Mouse (Mus musculus) liver, embryonic 14.5 days (tissue): Measurements from ENCODE around the gene Zdhhc18. TPM values are rescaled to one million over a fixed set of nuclear protein-coding genes. Genes with fewer than 3 reads are reported as not detected.

Source experiments
- ATAC-seq: fragments of 200-750 bp; cut with Nextera tagmentation; 2 replicates; pipeline ENCODE4 v1.8.0; 2017; ENCODE audit warnings: moderate number of reproducible peaks, mild to moderate bottlenecking, moderate library complexity; ENCODE audit not compliant: insufficient read depth
- DNase-seq, 3 experiments: peaks; one replicate each; pipeline ENCODE4 v3.0.0-alpha.2; 2012 to 2013; ENCODE audit warnings: low read depth in 3 of 3, low spot score in 3 of 3
- H3K27ac ChIP-seq: fragments of 300-500 bp; sonication (generic); 2 replicates; pipeline ENCODE4 v1.5.1; 2014; ENCODE audit warnings: moderate library complexity, mild to moderate bottlenecking, control low read depth, inconsistent platforms
- H3K27me3 ChIP-seq: fragments of 300-500 bp; sonication (generic); 2 replicates; pipeline ENCODE4 v1.6.1; 2014; ENCODE audit warnings: mild to moderate bottlenecking, low read length, moderate library complexity; ENCODE audit not compliant: control insufficient read depth, insufficient read depth
- H3K36me3 ChIP-seq: fragments of 300-500 bp; sonication (generic); replicated peaks from 2 replicates; pipeline ENCODE4 v1.6.1; 2014; ENCODE audit warnings: low read depth; ENCODE audit not compliant: control insufficient read depth, insufficient read depth
- H3K4me1 ChIP-seq, 2 experiments: fragments of 200-500 bp in 1 of 2; fragments of 300-500 bp in 1 of 2; sonication (generic) in 1 of 2; replicated peaks; 2 replicates each; pipeline ENCODE4 v1.6.1; 2012 to 2014; ENCODE audit warnings: antibody characterized with exemption in 1 of 2, inconsistent platforms in 1 of 2, low read length in 1 of 2; ENCODE audit not compliant: control insufficient read depth in 2 of 2, insufficient read depth in 2 of 2
- H3K4me2 ChIP-seq: fragments of 300-500 bp; sonication (generic); 2 replicates; pipeline ENCODE4 v1.6.1; 2014; ENCODE audit warnings: low read depth, mild to moderate bottlenecking, control low read depth, moderate library complexity
- H3K4me3 ChIP-seq, 2 experiments: fragments of 200-500 bp in 1 of 2; fragments of 300-500 bp in 1 of 2; sonication (generic) in 1 of 2; 2 replicates each; pipeline ENCODE4 v1.5.1; 2012 to 2014; ENCODE audit warnings: low read depth in 2 of 2, low read length in 2 of 2, mild to moderate bottlenecking in 2 of 2, control low read depth in 1 of 2, inconsistent platforms in 1 of 2, moderate library complexity in 1 of 2; ENCODE audit not compliant: insufficient read depth in 1 of 2
- H3K9ac ChIP-seq: fragments of 300-500 bp; sonication (generic); replicated peaks from 2 replicates; pipeline ENCODE4 v1.6.1; 2014; ENCODE audit warnings: mild to moderate bottlenecking, control low read depth, moderate library complexity
- H3K9me3 ChIP-seq: fragments of 300-500 bp; sonication (generic); 2 replicates; pipeline ENCODE4 v1.6.1; 2016; ENCODE audit warnings: low read length, mixed read lengths; ENCODE audit not compliant: control insufficient read depth
- CTCF ChIP-seq: IDR thresholded peaks from 2 replicates; pipeline ENCODE4 v1.5.1; 2016; ENCODE audit warnings: antibody characterized with exemption, low read depth, control low read depth
- EP300 ChIP-seq: IDR thresholded peaks from 2 replicates; pipeline ENCODE4 v1.6.1; 2016; ENCODE audit warnings: antibody characterized with exemption, low read depth
- WGBS: fragments of 180-500 bp; shearing (Covaris S2); extraction: QIAGEN DNeasy Blood & Tissue Kit; methylation state at CpG from one replicate; pipeline ENCODE4 v1.1.7; 2014; ENCODE audit not compliant: insufficient replicate concordance; 5-methylcytosine and 5-hydroxymethylcytosine counted together
- polyA plus RNA-seq, 2 experiments: library from polyadenylated mRNA; depleted of rRNA in 1 of 2; stranded (reverse) in 1 of 2; unstranded in 1 of 2; fragments of >200 nt; fragmentation: Nextera tagmentation in 1 of 2; extraction: Ambion mirVana in 1 of 2; gene quantifications; 2 replicates each; pipeline versions ENCODE4 v1.2.1 to v1.2.3; 2012 to 2014

Gene Zdhhc18
- polyA plus RNA-seq, 2 experiments, result 0.90 to 3.9 TPM

DNA sequence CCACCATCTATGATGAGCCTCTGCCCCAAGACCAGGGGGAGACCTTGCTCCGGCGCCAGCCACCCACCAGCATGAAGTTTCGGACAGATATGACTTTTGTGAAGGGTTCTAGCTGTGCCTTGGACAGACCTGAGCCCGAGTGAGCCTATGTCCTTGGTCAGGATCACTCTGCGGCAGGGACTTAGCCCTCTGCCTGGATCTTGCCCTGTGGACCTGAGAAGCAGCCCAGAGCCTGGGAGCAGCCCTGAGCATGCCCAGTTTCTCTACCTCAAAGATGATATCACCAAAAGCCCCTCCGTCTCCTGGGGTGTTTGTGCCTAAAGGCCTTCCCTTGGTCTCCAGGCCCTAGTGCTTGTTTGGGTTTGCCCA is 66.3 kb downstream of the Zdhhc18 start:
- TF ChIP-seq CTCF (no peak), EP300 (no peak)
- Histone ChIP-seq H3K27me3 (no peaks in the 10 kb centered on the region), H3K9me3 (no peaks in the 10 kb centered on the region), H3K36me3 (no peaks in the 10 kb centered on the region; the same call in none of the 2 replicates), H3K4me3 (peak overlapping the region; percentile 72 to 82), H3K4me2 (peak overlapping the region; percentile 82), H3K27ac (peak overlapping the region; percentile 11; the same call in 1 of the 2 replicates), H3K9ac (peak overlapping the region; percentile 64), H3K4me1 (peaks cover 5 to 8% of the 10 kb centered on the region in 2 experiments; a peak in 3 of 4 replicates)
- no peak for DNase-seq
- ATAC-seq, result peak; percentile 29; the same call in 1 of the 2 replicates
- WGBS, result 45% methylated on average over 6 of the region's 6 CpGs

DNA sequence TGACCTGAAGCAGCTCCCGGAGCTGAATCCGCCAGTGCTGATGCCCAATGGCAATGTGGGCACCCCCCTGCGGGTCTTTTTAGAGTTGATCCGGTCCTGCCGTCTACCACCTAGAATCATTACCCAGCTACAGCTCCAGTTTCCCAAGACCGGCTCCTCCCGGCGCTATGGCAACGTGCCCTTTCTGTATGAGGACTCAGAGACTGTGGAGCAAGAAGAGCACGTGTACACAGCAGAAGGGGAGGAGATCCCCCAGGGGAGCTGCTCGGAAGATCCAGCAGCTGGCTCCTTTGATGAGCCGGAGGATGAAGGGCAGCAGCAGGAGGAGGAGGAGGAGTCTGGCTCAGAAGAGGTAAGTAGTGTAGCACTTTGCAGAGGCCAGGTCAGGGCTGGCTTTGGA is 72.0 kb downstream of the Zdhhc18 start:
- Histone ChIP-seq H3K4me3 (no peak overlapping the region), H3K36me3 (no peaks in the 10 kb centered on the region; the same call in none of the 2 replicates), H3K9me3 (no peaks in the 10 kb centered on the region), H3K9ac (no peak overlapping the region), H3K4me1 (peaks cover 8 to 13% of the 10 kb centered on the region in 2 experiments), H3K4me2 (no peak overlapping the region), H3K27ac (no peak overlapping the region), H3K27me3 (no peaks in the 10 kb centered on the region)
- no peak for ATAC-seq
- TF ChIP-seq EP300 (no peak), CTCF (no peak)
- DNase-seq, result no peak
- WGBS, result 85% methylated on average over 12 of the region's 12 CpGs

- H3K27me3 ChIP-seq, result no peaks in the 10 kb centered on the region
These were observed 75.1 kb downstream of the Zdhhc18 start for GRCm38 (mm10) chr4:133574843-133575202.

DNA sequence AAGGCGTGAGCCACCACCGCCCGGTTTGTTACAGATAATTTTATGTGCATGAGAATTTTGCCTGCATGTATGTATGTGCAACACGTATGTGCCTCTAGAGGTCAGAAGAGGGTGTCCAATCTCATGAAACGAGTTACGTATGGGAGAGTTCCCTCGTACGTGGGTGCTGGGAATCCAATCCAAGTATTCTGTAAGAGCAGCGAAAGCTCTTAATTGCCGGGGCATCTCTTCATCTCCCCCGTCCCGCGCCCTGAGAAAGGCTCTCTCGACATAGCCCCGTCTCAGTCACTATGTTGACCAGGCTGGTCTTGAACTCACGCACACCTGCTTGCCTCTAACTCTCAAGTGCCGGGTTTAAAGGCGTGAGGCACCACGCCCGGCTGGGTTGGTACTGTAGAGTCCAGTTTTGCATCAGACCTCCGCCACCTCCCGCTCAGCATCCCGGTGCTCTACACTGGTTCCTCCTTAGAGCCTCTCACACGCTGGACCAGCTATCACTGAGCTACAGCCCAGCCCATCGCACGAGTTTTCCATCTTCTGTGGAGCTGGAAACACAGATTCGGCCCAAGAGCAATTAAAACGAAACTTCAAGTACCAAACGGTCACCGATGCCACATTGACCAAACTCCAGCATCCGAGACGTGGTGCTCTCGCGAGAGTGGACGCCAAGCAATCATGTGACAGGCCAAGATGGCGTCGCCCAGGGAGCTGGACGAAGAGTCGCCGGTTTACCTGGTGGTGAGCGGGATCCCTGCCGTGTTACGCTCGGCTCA is 75.7 kb downstream of the Zdhhc18 start, which contains the start of gene Gpatch3:
Gene Gpatch3, plus strand, starts transcription at position 676 of the 773 bp plus-strand sequence.
- 2% methylated on average over 44 of the region's 44 CpGs for WGBS
- peak; percentile 86 for ATAC-seq

More at GRCm38 (mm10) chr4:133574843-133575202, 75.1 kb downstream of the Zdhhc18 start:
- peak overlapping the region; percentile 89 to 95 for H3K4me3 ChIP-seq
- DNase-seq (no peak), ATAC-seq (peak; percentile 64)
- peaks cover 8 to 14% of the 10 kb centered on the region in 2 experiments for H3K4me1 ChIP-seq
- under 1% methylated on average over 41 of the region's 41 CpGs for WGBS
- H3K27ac ChIP-seq, result peak overlapping the region; percentile 22; the same call in 1 of the 2 replicates
- peak overlapping the region; percentile 93 for H3K4me2 ChIP-seq
- no peaks in the 10 kb centered on the region for H3K36me3 ChIP-seq
- H3K9me3 ChIP-seq, result no peaks in the 10 kb centered on the region
- peak overlapping the region; percentile 86 for H3K9ac ChIP-seq
- TF ChIP-seq EP300, result no peak; the same call in 1 of the 2 replicates
- no peak for TF ChIP-seq CTCF

GRCm38 (mm10) chr4:133570066-133570466 is 79.9 kb downstream of the Zdhhc18 start:
- ATAC-seq (peak; percentile 33; the same call in 1 of the 2 replicates), DNase-seq (no peak)
- no peak overlapping the region for H3K9ac ChIP-seq
- peaks cover 4 to 10% of the 10 kb centered on the region in 2 experiments; a peak in 3 of 4 replicates for H3K4me1 ChIP-seq
- WGBS, result 32% methylated on average over 10 of the region's 10 CpGs
- H3K36me3 ChIP-seq, result no peaks in the 10 kb centered on the region
- TF ChIP-seq EP300 (no peak), CTCF (no peak)
- H3K9me3 ChIP-seq, result no peaks in the 10 kb centered on the region
- peak overlapping the region; percentile 0; the same call in 1 of the 2 replicates for H3K4me2 ChIP-seq
- H3K27ac ChIP-seq, result no peak overlapping the region
- H3K4me3 ChIP-seq, result no peak overlapping the region
- H3K27me3 ChIP-seq, result no peaks in the 10 kb centered on the region

More for the DNA sequence above, 75.7 kb downstream of the Zdhhc18 start, which contains the start of gene Gpatch3:
- Histone ChIP-seq H3K9ac (peak within 1 kb of the TSS; percentile 86), H3K36me3 (no peaks in the 10 kb centered on the region), H3K27me3 (no peaks in the 10 kb centered on the region), H3K9me3 (no peaks in the 10 kb centered on the region), H3K4me2 (peak within 1 kb of the TSS; percentile 93), H3K4me3 (peak within 1 kb of the TSS; percentile 89 to 95), H3K27ac (peak within 1 kb of the TSS; percentile 74), H3K4me1 (peaks cover 8 to 14% of the 10 kb centered on the region in 2 experiments)
- DNase-seq, result peak; percentile 86 to 90 (median 87)
- TF ChIP-seq CTCF (peak; percentile 36; the same call in 1 of the 2 replicates), EP300 (peak; percentile 72)
